Mouse (Mus musculus): ENCODE data around the gene Iba57.

Gene Iba57

GRCm38 (mm10) chr11:59174189-59174838, 10.8 kb upstream of the Iba57 start:
- in situ Hi-C loops (cut with MboI, MseI): loop anchor here (5.0 kb wide), 1 partner anchor 1048 kb away; the partner anchor contains the start of gene Srebf1

- in situ Hi-C loops (cut with MboI, MseI): loop anchor here (5.0 kb wide), 1 partner anchor 1052 kb away; the partner anchor contains the start of gene Srebf1
Observed at GRCm38 (mm10) chr11:59170549-59170948, 7.0 kb upstream of the Iba57 start.

- in situ Hi-C loops (cut with MboI, MseI): loop anchor here (5.0 kb wide), 1 partner anchor 1052 kb away; the partner anchor contains the start of gene Srebf1
Observed at GRCm38 (mm10) chr11:59169807-59170206, 6.3 kb upstream of the Iba57 start.

GRCm38 (mm10) chr11:59165616-59166241, 2.2 kb upstream of the Iba57 start:
- in situ Hi-C loops (cut with MboI, MseI): no loop called here

GRCm38 (mm10) chr11:59164384-59164783, 845 bp upstream of the Iba57 start:
- in situ Hi-C loops (cut with MboI, MseI): no loop called here

- in situ Hi-C loops (cut with MboI, MseI): no loop called here
Observed at GRCm38 (mm10) chr11:59162443-59163254, 890 bp downstream of the Iba57 start.

GRCm38 (mm10) chr11:59161398-59161797, 2.1 kb downstream of the Iba57 start:
- in situ Hi-C loops (cut with MboI, MseI): no loop called here

GRCm38 (mm10) chr11:59159558-59159957, 4.0 kb downstream of the Iba57 start:
- in situ Hi-C loops (cut with MboI, MseI): no loop called here

GRCm38 (mm10) chr11:59159099-59159498, 4.4 kb downstream of the Iba57 start:
- in situ Hi-C loops (cut with MboI, MseI): no loop called here

- in situ Hi-C loops (cut with MboI, MseI): no loop called here
Observed at GRCm38 (mm10) chr11:59155900-59156299, 7.6 kb downstream of the Iba57 start.

- in situ Hi-C loops (cut with MboI, MseI): no loop called here
Observed at GRCm38 (mm10) chr11:59154220-59154619, 9.3 kb downstream of the Iba57 start.

- in situ Hi-C loops (cut with MboI, MseI): no loop called here
Observed at GRCm38 (mm10) chr11:59151729-59152128, 11.8 kb downstream of the Iba57 start.

- in situ Hi-C loops (cut with MboI, MseI): no loop called here
Observed at GRCm38 (mm10) chr11:59149302-59149701, 14.2 kb downstream of the Iba57 start.

- in situ Hi-C loops (cut with MboI, MseI): no loop called here
Observed at GRCm38 (mm10) chr11:59142962-59143361, 20.6 kb downstream of the Iba57 start.

- in situ Hi-C loops (cut with MboI, MseI): no loop called here
Observed at GRCm38 (mm10) chr11:59141772-59142370, 21.7 kb downstream of the Iba57 start.

- in situ Hi-C loops (cut with MboI, MseI): no loop called here
Observed at GRCm38 (mm10) chr11:59138537-59139486, 24.7 kb downstream of the Iba57 start.

GRCm38 (mm10) chr11:59136994-59137706, 26.4 kb downstream of the Iba57 start:
- in situ Hi-C loops (cut with MboI, MseI): no loop called here

GRCm38 (mm10) chr11:59135904-59136452, 27.6 kb downstream of the Iba57 start, which contains the start of gene Obscn:
Obscn (minus strand) TSS chr11:59136402.
- in situ Hi-C loops (cut with MboI, MseI): no loop called here

- in situ Hi-C loops (cut with MboI, MseI): no loop called here
Observed at GRCm38 (mm10) chr11:59135051-59135820, 28.3 kb downstream of the Iba57 start.
